In the genomic region with DNA sequence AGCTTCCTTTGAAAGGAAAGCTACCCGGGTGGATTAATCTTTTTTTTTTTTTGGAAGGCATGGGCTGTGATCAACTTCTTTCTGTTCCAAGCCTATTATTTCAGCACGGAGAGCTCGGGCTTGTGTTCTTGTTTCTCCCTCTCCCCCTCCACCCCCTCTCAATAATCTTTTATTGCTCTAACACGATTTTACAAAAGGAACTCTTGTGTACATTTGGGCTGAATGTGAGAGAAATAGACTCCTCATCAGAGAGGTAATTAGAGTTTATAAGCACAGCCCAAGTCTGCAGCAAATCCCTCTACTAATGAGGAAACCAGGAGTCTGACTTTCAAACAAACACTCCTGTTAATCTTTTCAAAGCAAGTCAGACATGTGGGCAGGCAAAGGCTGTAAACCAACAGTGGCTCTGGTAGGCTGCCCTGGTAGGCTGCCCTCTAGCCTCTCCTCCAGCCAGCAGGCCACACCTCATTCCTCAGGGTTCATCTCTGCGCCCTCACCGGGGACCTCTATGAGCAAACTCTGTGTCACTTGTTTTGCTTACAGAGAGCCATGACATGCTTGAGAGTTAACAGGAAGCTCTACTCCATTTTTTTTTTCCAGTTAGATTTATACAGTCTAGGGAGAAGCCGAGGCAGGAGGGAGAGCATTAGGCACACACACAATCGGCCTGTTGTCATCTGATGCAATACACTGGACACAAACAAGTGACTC, we compare ENCODE assay signal across 10 mouse cellular contexts.
DNase-seq lines count a peak whose midpoint lies in the region; ATAC-seq and TF ChIP-seq lines count a peak whose summit lies in the region.
"Had no signal": no experiment of that assay in that cellular context is flagged by ENCODE, and none has a peak within 500 bp of the region (broad histone marks: within the 10 kb centered on the region; RNA-seq: fewer than 3 reads in every experiment).

No protein-coding gene starts in this region.

- DNase-seq in lung, embryonic 14.5 days: peak; percentile 31
- DNase-seq in lung, postnatal 14 days: no peak
- peak; percentile 56 to 66 for DNase-seq in kidney, postnatal 36 days
- DNase-seq in cerebellum, adult 11-12 months: no peak
- DNase-seq: left cerebral cortex, postnatal 4 days had no signal

- H3K4me3 ChIP-seq in lung, embryonic 14.5 days (ENCODE audit: low read depth, low read length): no peak overlapping the region
- no peak overlapping the region for H3K4me3 ChIP-seq in forebrain, embryonic 13.5 days
- no peak overlapping the region for H3K4me3 ChIP-seq in stomach, embryonic 15.5 days (replicated peaks)
- H3K4me3 ChIP-seq in heart, embryonic 12.5 days: no peak overlapping the region
- H3K4me3 ChIP-seq: heart, embryonic 13.5 days had no signal

- no peak for ATAC-seq in lung, embryonic 14.5 days (ENCODE audit: insufficient read depth)
- ATAC-seq in forebrain, embryonic 13.5 days: peak; percentile 37; the same call in 1 of the 2 replicates
- peak; percentile 36; the same call in 1 of the 2 replicates for ATAC-seq in stomach, embryonic 15.5 days (ENCODE audit: insufficient read depth, low FRiP score, low read depth)
- ATAC-seq in heart, embryonic 12.5 days (ENCODE audit: insufficient number of reproducible peaks, low FRiP score): no peak
- ATAC-seq in granulocyte monocyte progenitor cell, adult 5-6 weeks (replicated peaks; ENCODE audit: poor library complexity, severe bottlenecking): no peak

- peaks cover 3% of the 10 kb centered on the region; the same call in 1 of the 2 replicates for H3K4me1 ChIP-seq in lung, embryonic 14.5 days (ENCODE audit: insufficient read depth)
- peaks cover 46% of the 10 kb centered on the region for H3K4me1 ChIP-seq in forebrain, embryonic 13.5 days
- peaks cover 17% of the 10 kb centered on the region; the same call in 1 of the 2 replicates for H3K4me1 ChIP-seq in stomach, embryonic 15.5 days
- H3K4me1 ChIP-seq in heart, embryonic 12.5 days (replicated peaks): peaks cover 8% of the 10 kb centered on the region

- H3K4me2 ChIP-seq in lung, embryonic 14.5 days: no peak overlapping the region
- peak overlapping the region; percentile 41 for H3K4me2 ChIP-seq in forebrain, embryonic 13.5 days
- H3K4me2 ChIP-seq in stomach, embryonic 15.5 days: no peak overlapping the region
- no peak overlapping the region for H3K4me2 ChIP-seq in heart, embryonic 12.5 days
- H3K4me2 ChIP-seq: heart, embryonic 13.5 days had no signal

- TF ChIP-seq CTCF in lung, embryonic 14.5 days (IDR thresholded peaks at IDR 0.05; ENCODE audit: low read depth): no peak

- H3K36me3 ChIP-seq in lung, embryonic 14.5 days (ENCODE audit: insufficient read depth): no peaks in the 10 kb centered on the region
- no peaks in the 10 kb centered on the region for H3K36me3 ChIP-seq in forebrain, embryonic 13.5 days (ENCODE audit: poor library complexity, severe bottlenecking)
- no peaks in the 10 kb centered on the region for H3K36me3 ChIP-seq in stomach, embryonic 15.5 days
- H3K36me3 ChIP-seq in heart, embryonic 12.5 days: no peaks in the 10 kb centered on the region
- H3K36me3 ChIP-seq: heart, embryonic 13.5 days had no signal

- H3K27ac ChIP-seq in lung, embryonic 14.5 days (ENCODE audit: low read depth): no peak overlapping the region
- H3K27ac ChIP-seq in forebrain, embryonic 13.5 days: 0 out of 2 replicates have a peak overlapping the region, but pooled peaks have one; percentile 32
- H3K27ac ChIP-seq in stomach, embryonic 15.5 days: no peak overlapping the region
- no peak overlapping the region for H3K27ac ChIP-seq in heart, embryonic 12.5 days (ENCODE audit: poor library complexity, severe bottlenecking)
- H3K27ac ChIP-seq: heart, embryonic 13.5 days had no signal

- 14% methylated on average over 8 of the region's 8 CpGs for WGBS in lung, embryonic 14.5 days
- WGBS in forebrain, embryonic 13.5 days: under 1% methylated on average over 8 of the region's 8 CpGs
- 21% methylated on average over 8 of the region's 8 CpGs for WGBS in stomach, embryonic 15.5 days
- WGBS in heart, embryonic 12.5 days: 44% methylated on average over 8 of the region's 8 CpGs

- no peaks in the 10 kb centered on the region for H3K27me3 ChIP-seq in lung, embryonic 14.5 days (ENCODE audit: insufficient read depth, low read length)
- H3K27me3 ChIP-seq in forebrain, embryonic 13.5 days: peaks cover 90% of the 10 kb centered on the region
- no peaks in the 10 kb centered on the region; the same call in 1 of the 2 replicates for H3K27me3 ChIP-seq in stomach, embryonic 15.5 days (replicated peaks)
- H3K27me3 ChIP-seq in heart, embryonic 12.5 days (replicated peaks): peaks cover 50% of the 10 kb centered on the region

- no peaks in the 10 kb centered on the region for H3K9me3 ChIP-seq in lung, embryonic 14.5 days (ENCODE audit: low read depth, low read length)
- H3K9me3 ChIP-seq in forebrain, embryonic 13.5 days (replicated peaks): no peaks in the 10 kb centered on the region
- H3K9me3 ChIP-seq in stomach, embryonic 15.5 days: no peaks in the 10 kb centered on the region
- no peaks in the 10 kb centered on the region for H3K9me3 ChIP-seq in heart, embryonic 12.5 days (replicated peaks)
- H3K9me3 ChIP-seq: heart, embryonic 13.5 days had no signal

- no peak overlapping the region for H3K9ac ChIP-seq in lung, embryonic 14.5 days
- no peak overlapping the region for H3K9ac ChIP-seq in forebrain, embryonic 13.5 days
- no peak overlapping the region for H3K9ac ChIP-seq in stomach, embryonic 15.5 days
- H3K9ac ChIP-seq in heart, embryonic 12.5 days: no peak overlapping the region
- H3K9ac ChIP-seq: heart, embryonic 13.5 days had no signal

Comparison
In these comparisons a context has a peak if more than half of its experiments do, and no peak if none do; other contexts are left out.
1. DNase-seq: peak in lung, embryonic 14.5 days (single experiment) and kidney, postnatal 36 days (2 of 2); none in lung, postnatal 14 days (single experiment) and cerebellum, adult 11-12 months (single experiment).
2. ATAC-seq: peak in forebrain, embryonic 13.5 days (single experiment) and stomach, embryonic 15.5 days (single experiment); none in lung, embryonic 14.5 days (single experiment), heart, embryonic 12.5 days (single experiment) and granulocyte monocyte progenitor cell, adult 5-6 weeks (single experiment).